Mouse (Mus musculus): ENCODE measurements around the gene H2-D1.

H2-D1 gene

GRCm38 (mm10) chr17:35262664-35263522 is at the start of gene H2-D1:
Gene H2-D1, plus strand, starts transcription at chr17:35262730.
- in situ Hi-C loops (cut with MseI, MboI) = no loop called here

- in situ Hi-C loops (cut with MseI, MboI) = no loop called here
Measured at GRCm38 (mm10) chr17:35213071-35213470, 49.5 kb upstream of the H2-D1 start.

GRCm38 (mm10) chr17:35218516-35219193 is 43.9 kb upstream of the H2-D1 start:
- in situ Hi-C loops (cut with MseI, MboI) = no loop called here

- in situ Hi-C loops (cut with MseI, MboI) = no loop called here
Measured at GRCm38 (mm10) chr17:35219601-35220041, 42.9 kb upstream of the H2-D1 start.

GRCm38 (mm10) chr17:35220156-35220952 is 42.2 kb upstream of the H2-D1 start, which contains the start of gene Gm16181:
Gene Gm16181, plus strand, starts transcription at chr17:35220834.
- in situ Hi-C loops (cut with MseI, MboI) = no loop called here

GRCm38 (mm10) chr17:35222299-35222698 is 40.2 kb upstream of the H2-D1 start:
- in situ Hi-C loops (cut with MseI, MboI) = no loop called here

- in situ Hi-C loops (cut with MseI, MboI) = no loop called here
Measured at GRCm38 (mm10) chr17:35224641-35225040, 37.9 kb upstream of the H2-D1 start.

GRCm38 (mm10) chr17:35225456-35225855 is 37.1 kb upstream of the H2-D1 start:
- in situ Hi-C loops (cut with MseI, MboI) = no loop called here

- in situ Hi-C loops (cut with MseI, MboI) = no loop called here
Measured at GRCm38 (mm10) chr17:35226561-35227046, 35.9 kb upstream of the H2-D1 start.

- in situ Hi-C loops (cut with MseI, MboI) = loop anchor here (5.0 kb wide), 2 partner anchors 54 to 59 kb away; partner anchors contain the start of gene Aif1 (in 1 of the 2)
Measured at GRCm38 (mm10) chr17:35231022-35231421, 31.5 kb upstream of the H2-D1 start.

- in situ Hi-C loops (cut with MseI, MboI) = loop anchor here (5.0 kb wide), 2 partner anchors 55 to 60 kb away; partner anchors contain the start of gene Aif1 (in 1 of the 2)
Measured at GRCm38 (mm10) chr17:35232043-35232442, 30.5 kb upstream of the H2-D1 start.

- in situ Hi-C loops (cut with MseI, MboI) = loop anchor here (5.0 kb wide), 2 partner anchors 55 to 60 kb away; partner anchors contain the start of gene Aif1 (in 1 of the 2)
Measured at GRCm38 (mm10) chr17:35232659-35233058, 29.9 kb upstream of the H2-D1 start.

GRCm38 (mm10) chr17:35233114-35233980 is 29.2 kb upstream of the H2-D1 start, which contains the start of gene Atp6v1g2:
Gene Atp6v1g2, plus strand, starts transcription at chr17:35233660.
- in situ Hi-C loops (cut with MseI, MboI) = loop anchor here (5.0 kb wide), 2 partner anchors 56 to 61 kb away; partner anchors contain the start of gene Aif1 (in 1 of the 2)

- in situ Hi-C loops (cut with MseI, MboI) = loop anchor here (5.0 kb wide), 2 partner anchors 57 to 62 kb away; partner anchors contain the start of gene Aif1 (in 1 of the 2)
Measured at GRCm38 (mm10) chr17:35234090-35234489, 28.4 kb upstream of the H2-D1 start.

GRCm38 (mm10) chr17:35234903-35235302 is 27.6 kb upstream of the H2-D1 start:
- in situ Hi-C loops (cut with MseI, MboI) = loop anchor here (5.0 kb wide), 2 partner anchors 58 to 63 kb away; partner anchors contain the start of gene Aif1 (in 1 of the 2)

GRCm38 (mm10) chr17:35235614-35236389 is 26.7 kb upstream of the H2-D1 start, which contains the start of gene Nfkbil1:
Gene Nfkbil1, minus strand, starts transcription at chr17:35235792.
- in situ Hi-C loops (cut with MseI, MboI) = no loop called here

GRCm38 (mm10) chr17:35236390-35236746 is 26.2 kb upstream of the H2-D1 start:
- in situ Hi-C loops (cut with MseI, MboI) = no loop called here

GRCm38 (mm10) chr17:35236996-35237395 is 25.5 kb upstream of the H2-D1 start:
- in situ Hi-C loops (cut with MseI, MboI) = no loop called here

GRCm38 (mm10) chr17:35237504-35237903 is 25.0 kb upstream of the H2-D1 start:
- in situ Hi-C loops (cut with MseI, MboI) = no loop called here
